Mouse (Mus musculus): Measurements from ENCODE around the gene Spsb2. TPM values are rescaled to one million over a fixed set of nuclear protein-coding genes. Genes with fewer than 3 reads are reported as not detected.
"Not testable (repeated sequence)": the region's sequence is repeated elsewhere in the genome, so short reads cannot be mapped to it uniquely, and the experiment has no call there.

Spsb2 gene
- polyA plus RNA-seq, 1 experiment from 2014 or later: 7.9 TPM

DNA sequence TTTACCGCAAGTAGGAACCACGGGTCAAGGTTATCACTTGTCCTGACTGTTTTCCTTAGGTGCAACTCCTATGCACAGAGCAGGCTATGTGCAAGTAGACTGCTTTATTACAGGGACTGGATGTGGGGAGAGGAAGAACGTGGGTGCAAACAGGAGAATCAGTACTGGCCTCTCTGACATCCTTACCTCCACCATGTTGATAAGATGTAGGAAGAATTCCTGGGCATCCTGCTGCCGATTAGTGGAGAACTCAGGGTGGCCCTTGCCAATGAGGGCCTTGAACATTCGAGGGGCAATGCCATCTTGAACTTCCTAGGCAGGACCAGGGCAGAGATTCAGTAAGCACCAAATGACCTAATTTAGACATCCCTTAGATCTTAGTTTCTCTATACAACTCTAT is 12.4 kb downstream of the Spsb2 start:
- WGBS: 96% methylated on average over 5 of the region's 5 CpGs
- H3K4me3 ChIP-seq (replicated peaks): no peak overlapping the region
- H3K36me3 ChIP-seq: peaks cover 100% of the 10 kb centered on the region
- no peaks in the 10 kb centered on the region for H3K4me1 ChIP-seq
- no peak overlapping the region for H3K27ac ChIP-seq (replicated peaks)
- no peak for ATAC-seq (ENCODE audit: low FRiP score)
- H3K27me3 ChIP-seq (replicated peaks): no peaks in the 10 kb centered on the region
- H3K9me3 ChIP-seq (replicated peaks): no peaks in the 10 kb centered on the region
- no peak overlapping the region for H3K4me2 ChIP-seq
- H3K9ac ChIP-seq (replicated peaks): no peak overlapping the region

DNA sequence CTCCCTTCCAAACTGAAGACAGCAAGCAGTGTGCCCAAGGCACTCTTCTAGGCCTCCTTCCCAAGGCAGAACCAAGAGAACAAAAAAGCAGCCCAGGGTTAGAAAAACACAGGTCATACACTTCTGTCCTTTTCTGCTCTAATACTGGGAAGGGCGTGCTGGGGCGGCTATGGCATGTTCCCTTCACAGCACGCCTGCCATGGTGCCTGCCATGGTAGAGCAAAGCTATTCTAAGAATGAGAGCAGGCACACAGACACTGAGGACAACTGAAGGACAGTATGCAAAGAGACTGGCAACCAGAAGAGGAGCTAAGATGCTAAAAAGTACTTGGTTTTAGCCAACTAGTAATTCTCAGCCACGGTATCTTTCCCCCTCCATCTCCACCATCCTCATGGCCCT is 13.6 kb downstream of the Spsb2 start:
- Histone ChIP-seq H3K36me3 (peaks cover 93% of the 10 kb centered on the region), H3K9ac (replicated peaks) (no peak overlapping the region), H3K27ac (replicated peaks) (no peak overlapping the region), H3K9me3 (replicated peaks) (no peaks in the 10 kb centered on the region), H3K27me3 (replicated peaks) (no peaks in the 10 kb centered on the region), H3K4me1 (peaks cover under 1% of the 10 kb centered on the region; the same call in 1 of the 2 replicates), H3K4me2 (no peak overlapping the region), H3K4me3 (replicated peaks) (no peak overlapping the region)
- 94% methylated on average over 4 of the region's 4 CpGs for WGBS
- no peak for ATAC-seq (ENCODE audit: low FRiP score)

DNA sequence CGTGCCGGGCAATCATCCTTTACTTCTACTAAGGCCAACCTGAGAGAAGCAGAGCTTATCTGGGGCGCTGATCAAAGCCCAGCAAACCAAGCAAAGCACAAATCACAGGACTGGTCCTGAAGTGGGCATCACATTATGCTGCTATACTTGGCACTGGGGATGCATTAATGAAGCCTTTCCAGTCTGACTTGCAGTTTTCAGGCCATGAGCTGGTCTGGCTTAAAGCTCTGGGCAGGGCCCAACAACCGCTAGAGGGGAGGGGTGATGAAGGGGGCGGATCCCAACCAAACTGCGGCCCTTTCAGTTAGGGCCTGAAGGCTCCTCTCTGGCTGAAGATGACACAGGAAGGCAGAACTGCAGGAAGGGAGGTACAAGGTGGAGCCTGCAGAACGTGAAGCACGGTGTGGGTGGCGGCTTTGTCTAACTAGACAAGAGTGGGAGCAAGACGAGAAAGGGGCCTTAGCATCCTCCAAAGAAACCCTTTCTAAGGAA is 19.7 kb downstream of the Spsb2 start:
- H3K36me3 ChIP-seq: peaks cover 32% of the 10 kb centered on the region
- no peak for ATAC-seq (ENCODE audit: low FRiP score)
- 21% methylated on average over 10 of the region's 10 CpGs for WGBS

DNA sequence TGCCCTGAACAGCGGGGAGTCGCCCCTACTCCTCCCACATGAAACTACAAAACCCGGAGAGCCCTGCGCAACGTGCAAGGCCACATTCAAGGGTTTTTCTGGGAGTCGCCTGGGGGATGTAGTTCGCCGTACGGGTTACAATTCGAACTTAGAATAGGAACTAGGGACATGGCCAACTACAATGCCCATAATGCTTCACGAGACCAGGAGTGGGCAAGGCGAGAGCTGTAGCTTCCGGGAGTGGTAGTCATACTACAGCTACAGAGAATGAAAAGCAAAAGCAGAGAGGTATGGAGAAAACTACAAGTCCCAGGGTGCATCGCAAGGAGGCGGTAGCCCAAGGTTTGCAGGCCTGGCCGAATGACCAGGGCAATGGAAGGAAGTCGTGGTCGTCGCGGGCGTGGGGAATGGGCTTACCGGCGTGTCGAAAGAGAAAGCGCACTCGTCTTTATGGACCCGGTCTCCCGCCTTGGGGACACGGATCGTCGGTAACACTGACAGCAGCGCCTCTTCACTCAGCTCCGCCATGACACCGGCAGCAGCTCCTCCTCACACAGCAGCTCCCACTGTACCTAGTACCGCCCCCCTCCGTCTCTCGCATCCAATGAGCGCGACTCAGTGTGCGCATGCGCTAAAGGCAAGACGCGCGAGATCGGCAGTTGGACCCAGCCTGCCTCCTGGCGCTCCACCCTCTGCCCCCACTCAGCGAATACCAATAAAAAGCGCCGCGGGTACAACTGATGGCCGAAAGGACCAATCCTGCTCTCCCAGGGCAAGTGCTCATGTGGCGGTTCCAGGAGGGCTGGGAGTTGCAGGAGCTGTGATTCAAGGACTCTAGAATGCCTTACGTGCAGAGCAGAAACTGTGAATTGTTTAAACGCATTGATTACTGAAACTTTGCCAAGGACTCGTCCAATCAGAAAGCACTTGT is 20.7 kb downstream of the Spsb2 start, which contains the start of the genes Usp5 and Cdca3:
Usp5 (minus strand) TSS at position 617 of the 931 bp plus-strand sequence.
Cdca3 (plus strand) TSS at position 680 of the 931 bp plus-strand sequence.
- H3K9ac ChIP-seq (replicated peaks): peak within 1 kb of the TSS; percentile 68
- no peaks in the 10 kb centered on the region for H3K9me3 ChIP-seq (replicated peaks)
- H3K4me2 ChIP-seq: peak within 1 kb of the TSS; percentile 90
- peak; percentile 93 for ATAC-seq (ENCODE audit: low FRiP score)
- peak within 1 kb of the TSS; percentile 75 for H3K4me3 ChIP-seq (replicated peaks)
- peak within 1 kb of the TSS; percentile 90 for H3K27ac ChIP-seq (replicated peaks)
- H3K36me3 ChIP-seq: peaks cover 22% of the 10 kb centered on the region
- no peaks in the 10 kb centered on the region for H3K27me3 ChIP-seq (replicated peaks)
- WGBS: under 1% methylated on average over 55 of the region's 55 CpGs
- peaks cover 23% of the 10 kb centered on the region for H3K4me1 ChIP-seq

More for the DNA sequence above, 19.7 kb downstream of the Spsb2 start:
- Histone ChIP-seq H3K4me1 (peaks cover 23% of the 10 kb centered on the region), H3K27ac (replicated peaks) (peak overlapping the region; percentile 90), H3K9me3 (replicated peaks) (no peaks in the 10 kb centered on the region), H3K9ac (replicated peaks) (peak overlapping the region; percentile 68), H3K27me3 (replicated peaks) (no peaks in the 10 kb centered on the region), H3K4me3 (replicated peaks) (peak overlapping the region; percentile 75), H3K4me2 (peak overlapping the region; percentile 90)

DNA sequence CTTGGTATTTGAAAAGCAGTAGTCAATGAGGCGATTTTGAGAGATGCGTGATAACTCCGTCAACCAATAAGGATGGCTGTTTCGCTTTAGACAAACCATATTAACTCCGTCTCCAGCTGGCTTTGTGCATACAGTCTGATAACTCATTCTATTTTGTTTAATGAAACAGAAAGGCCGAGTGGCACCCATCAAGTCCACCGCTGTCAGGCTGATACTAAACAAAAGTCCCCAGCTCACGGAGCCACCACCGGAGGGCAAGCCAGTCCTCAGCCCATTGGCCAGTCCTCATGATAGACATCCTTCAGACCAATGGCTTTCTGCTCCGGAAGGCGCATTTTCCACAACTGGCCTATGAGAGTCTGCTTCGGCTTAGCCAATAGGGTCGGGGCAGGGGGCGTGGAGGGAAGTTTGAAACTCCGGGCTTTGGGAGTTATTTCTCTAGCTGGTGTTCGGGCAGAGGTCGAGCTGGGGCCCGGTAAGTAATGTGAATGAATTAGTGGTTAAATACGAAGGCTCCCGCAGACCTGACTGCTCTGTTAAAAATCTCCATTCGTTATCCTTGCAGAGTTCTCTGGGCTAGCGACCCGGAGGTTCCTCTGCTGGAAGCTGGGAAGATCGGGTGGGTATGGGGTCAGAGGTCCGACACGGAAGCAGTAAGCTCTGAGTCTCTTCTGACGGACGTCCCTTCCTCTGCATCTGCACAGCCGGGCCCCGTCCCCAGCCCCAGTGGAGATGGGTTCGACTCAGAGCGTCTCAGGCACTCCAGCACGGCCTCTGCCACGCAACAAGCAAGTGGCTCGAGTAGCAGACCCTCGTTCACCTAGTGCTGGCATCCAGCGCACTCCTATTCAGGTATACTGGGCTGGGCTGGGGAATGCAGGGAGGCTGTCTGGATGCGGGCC is 21.6 kb downstream of the Spsb2 start:
- H3K9ac ChIP-seq (replicated peaks): peak overlapping the region; percentile 65
- H3K4me1 ChIP-seq: peaks cover 23% of the 10 kb centered on the region
- H3K9me3 ChIP-seq (replicated peaks): no peaks in the 10 kb centered on the region
- H3K27me3 ChIP-seq (replicated peaks): no peaks in the 10 kb centered on the region
- peaks cover 13% of the 10 kb centered on the region for H3K36me3 ChIP-seq
- H3K27ac ChIP-seq (replicated peaks): peak overlapping the region; percentile 90
- peak; percentile 90 for ATAC-seq (ENCODE audit: low FRiP score)
- whole genome bisulfite sequencing: 1% methylated on average over 38 of the region's 38 CpGs
- H3K4me2 ChIP-seq: peak overlapping the region; percentile 70
- H3K4me3 ChIP-seq (replicated peaks): peak overlapping the region; percentile 75

DNA sequence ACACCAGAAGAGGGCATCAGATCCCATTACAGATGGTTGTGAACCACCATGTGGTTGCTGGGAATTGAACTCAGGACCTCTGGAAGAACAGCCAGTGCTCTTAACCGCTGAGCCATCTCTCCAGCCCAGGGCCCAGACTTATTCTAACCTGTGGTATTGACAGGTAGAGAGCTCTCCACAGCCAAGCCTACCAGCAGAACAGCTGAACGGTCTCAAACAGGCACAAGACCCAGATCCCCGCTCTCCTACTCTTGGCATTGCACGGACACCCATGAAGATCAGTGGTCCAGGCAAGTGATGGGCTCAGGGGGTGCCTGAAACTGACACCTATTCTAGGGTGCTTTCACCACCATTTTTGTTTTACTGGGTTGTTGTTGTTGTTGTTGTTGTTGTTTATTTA is 22.7 kb downstream of the Spsb2 start:
- not testable (repeated sequence) for H3K4me2 ChIP-seq

DNA sequence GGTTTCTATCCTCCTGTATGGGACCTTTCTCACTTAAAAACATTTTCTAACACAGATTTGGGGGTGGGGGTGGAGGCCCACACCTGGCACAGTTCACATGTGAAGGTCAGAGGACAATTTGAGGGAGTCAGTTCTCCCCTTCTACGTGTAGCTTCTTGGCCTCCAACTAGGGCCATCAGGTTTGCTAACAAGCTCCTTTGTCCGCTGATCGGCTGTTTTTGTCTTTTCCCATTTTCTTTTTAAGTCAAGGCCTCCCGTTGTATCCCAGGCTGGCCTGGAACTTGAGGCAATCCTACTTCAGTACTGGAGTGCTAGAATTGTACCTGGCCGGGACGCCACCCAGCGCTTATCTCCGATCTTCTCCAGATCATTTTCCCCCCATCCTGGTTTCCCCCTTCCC is 23.2 kb downstream of the Spsb2 start:
- ATAC-seq (ENCODE audit: low FRiP score): no peak
- H3K4me1 ChIP-seq: peaks cover 23% of the 10 kb centered on the region
- H3K4me3 ChIP-seq (replicated peaks): no peak overlapping the region
- no peak overlapping the region for H3K4me2 ChIP-seq
- whole genome bisulfite sequencing: 94% methylated on average over 8 of the region's 8 CpGs
- no peak overlapping the region for H3K9ac ChIP-seq (replicated peaks)
- no peaks in the 10 kb centered on the region for H3K9me3 ChIP-seq (replicated peaks)
- no peaks in the 10 kb centered on the region for H3K27me3 ChIP-seq (replicated peaks)
- H3K36me3 ChIP-seq: no peaks in the 10 kb centered on the region
- H3K27ac ChIP-seq (replicated peaks): no peak overlapping the region

More for the DNA sequence above, 22.7 kb downstream of the Spsb2 start:
- H3K9me3 ChIP-seq (replicated peaks); H3K36me3 ChIP-seq; H3K4me3 ChIP-seq (replicated peaks); ATAC-seq (ENCODE audit: low FRiP score); H3K9ac ChIP-seq (replicated peaks); H3K27ac ChIP-seq (replicated peaks); H3K27me3 ChIP-seq (replicated peaks): not testable (repeated sequence)
- peaks cover 23% of the 10 kb centered on the region for H3K4me1 ChIP-seq
- 94% methylated on average over 4 of the region's 4 CpGs for WGBS

DNA sequence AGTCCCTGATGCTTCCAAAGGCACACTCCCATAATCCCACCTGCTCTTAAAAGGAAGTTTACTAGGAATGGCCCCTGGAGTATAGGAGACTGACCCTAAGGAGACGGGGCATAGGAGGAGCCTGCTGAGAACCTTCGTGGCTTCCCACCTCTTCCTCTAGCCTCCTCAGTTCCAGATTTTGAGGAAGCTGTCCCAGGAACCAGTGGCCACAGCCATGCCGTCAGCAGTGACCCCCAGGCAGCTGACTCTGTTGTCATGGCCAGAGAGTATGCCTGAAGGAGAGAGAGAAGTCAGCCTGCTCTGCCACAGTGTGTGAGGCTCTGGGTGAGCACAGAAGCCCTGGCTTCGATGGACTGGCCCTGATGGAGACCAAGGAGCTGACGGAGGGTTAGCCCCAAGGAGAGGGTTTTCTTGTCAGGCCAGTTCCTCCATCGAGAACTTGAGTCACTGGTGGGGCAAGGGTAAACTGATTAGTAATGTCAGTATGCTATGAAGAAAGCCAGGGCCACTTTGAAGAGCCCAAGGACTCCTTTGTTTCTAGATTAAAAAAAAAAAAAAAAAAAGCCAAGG is 26.1 kb downstream of the Spsb2 start:
- Histone ChIP-seq H3K27ac (replicated peaks) (no peak overlapping the region), H3K4me2 (no peak overlapping the region), H3K4me3 (replicated peaks) (no peak overlapping the region), H3K4me1 (peaks cover 9% of the 10 kb centered on the region), H3K9me3 (replicated peaks) (no peaks in the 10 kb centered on the region), H3K9ac (replicated peaks) (no peak overlapping the region), H3K36me3 (no peaks in the 10 kb centered on the region), H3K27me3 (replicated peaks) (no peaks in the 10 kb centered on the region)
- WGBS: 86% methylated on average over 6 of the region's 6 CpGs
- no peak for ATAC-seq (ENCODE audit: low FRiP score)

DNA sequence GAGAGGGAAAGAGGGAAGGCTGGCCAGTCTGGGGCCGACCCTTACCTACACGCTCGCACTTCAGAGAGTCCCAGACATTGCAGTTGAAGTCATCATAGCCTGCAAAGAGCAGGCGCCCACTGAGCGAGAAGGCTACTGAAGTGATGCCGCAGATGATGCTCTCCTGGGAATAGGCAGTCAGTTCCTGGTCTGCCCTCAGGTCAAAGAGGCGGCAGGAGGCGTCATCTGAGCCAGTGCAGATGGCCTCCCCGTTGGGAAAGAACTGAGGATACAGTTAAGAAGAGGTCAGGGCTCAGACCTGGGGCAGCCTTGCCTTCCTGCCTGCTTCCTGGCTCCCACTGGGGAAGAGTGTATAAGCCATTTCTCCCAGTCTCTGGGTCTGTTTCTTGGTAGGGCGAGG is 27.1 kb downstream of the Spsb2 start:
- no peak overlapping the region for H3K4me3 ChIP-seq (replicated peaks)
- peaks cover 8% of the 10 kb centered on the region for H3K4me1 ChIP-seq
- no peak overlapping the region for H3K9ac ChIP-seq (replicated peaks)
- H3K9me3 ChIP-seq (replicated peaks): no peaks in the 10 kb centered on the region
- no peaks in the 10 kb centered on the region for H3K27me3 ChIP-seq (replicated peaks)
- 52% methylated on average over 10 of the region's 10 CpGs for WGBS
- no peak overlapping the region for H3K27ac ChIP-seq (replicated peaks)
- no peak overlapping the region for H3K4me2 ChIP-seq
- no peaks in the 10 kb centered on the region for H3K36me3 ChIP-seq
- no peak for ATAC-seq (ENCODE audit: low FRiP score)

DNA sequence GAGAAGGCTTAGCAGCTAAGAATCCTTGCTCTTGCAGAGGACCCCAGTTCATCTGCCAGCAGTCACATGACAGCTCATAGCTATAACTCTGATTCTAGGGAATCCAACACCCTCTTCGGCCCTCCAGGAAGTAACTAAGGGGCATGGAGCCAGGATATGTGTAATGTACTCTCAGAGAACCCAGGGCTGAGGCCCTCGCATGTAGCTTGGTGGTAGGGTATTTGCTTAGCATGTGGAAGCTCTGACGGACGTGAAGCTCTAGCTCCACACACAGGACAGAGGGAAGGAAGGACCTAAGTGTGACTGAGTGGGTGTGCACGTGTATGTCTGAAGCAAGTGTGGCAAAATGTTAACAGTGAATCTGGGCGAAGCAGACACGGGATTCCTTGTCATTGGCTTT is 27.9 kb downstream of the Spsb2 start:
- no peaks in the 10 kb centered on the region for H3K9me3 ChIP-seq (replicated peaks)
- no peak overlapping the region for H3K9ac ChIP-seq (replicated peaks)
- no peaks in the 10 kb centered on the region for H3K27me3 ChIP-seq (replicated peaks)
- H3K27ac ChIP-seq (replicated peaks): no peak overlapping the region
- peaks cover 5% of the 10 kb centered on the region; the same call in 1 of the 2 replicates for H3K4me1 ChIP-seq
- WGBS: 83% methylated on average over 7 of the region's 7 CpGs
- H3K4me3 ChIP-seq (replicated peaks): no peak overlapping the region
- no peak for ATAC-seq (ENCODE audit: low FRiP score)
- no peak overlapping the region for H3K4me2 ChIP-seq
- peaks cover 3% of the 10 kb centered on the region for H3K36me3 ChIP-seq

DNA sequence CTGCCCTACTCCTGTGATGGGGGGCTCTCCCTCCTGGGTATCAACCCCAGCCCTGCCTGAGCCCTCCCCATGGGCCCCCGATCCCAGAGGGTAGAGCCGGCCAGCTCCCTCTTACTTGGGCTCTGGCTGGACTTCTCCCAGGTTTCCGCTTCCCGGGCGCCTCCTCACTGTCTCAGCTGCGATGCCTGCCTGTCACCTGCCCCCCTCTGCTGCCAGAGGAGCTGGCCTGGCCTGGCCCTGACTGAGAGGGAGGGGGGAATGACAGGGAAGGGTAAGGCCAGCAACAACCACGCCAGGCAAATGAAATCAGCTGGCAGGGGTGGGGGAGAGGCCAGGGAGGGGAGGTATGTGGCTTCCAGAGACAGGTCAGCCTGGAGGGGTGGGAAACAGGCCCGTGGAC is 31.3 kb downstream of the Spsb2 start:
- H3K4me1 ChIP-seq: peaks cover 5% of the 10 kb centered on the region; the same call in 1 of the 2 replicates
- no peak for ATAC-seq (ENCODE audit: low FRiP score)
- H3K4me2 ChIP-seq: no peak overlapping the region
- H3K27me3 ChIP-seq (replicated peaks): no peaks in the 10 kb centered on the region
- no peaks in the 10 kb centered on the region for H3K9me3 ChIP-seq (replicated peaks)
- WGBS: 9% methylated on average over 8 of the region's 8 CpGs
- no peak overlapping the region for H3K27ac ChIP-seq (replicated peaks)
- peaks cover 12% of the 10 kb centered on the region for H3K36me3 ChIP-seq
- peak overlapping the region; percentile 21 for H3K9ac ChIP-seq (replicated peaks)
- H3K4me3 ChIP-seq (replicated peaks): no peak overlapping the region

Measured in neural tube, embryonic 15.5 days (tissue).